Mouse (Mus musculus): ENCODE data around the gene Epo. TPM values are rescaled to one million over a fixed set of nuclear protein-coding genes. Genes with fewer than 3 reads are reported as not detected.

The Epo gene
- polyA plus RNA-seq, 1 experiment from 2014 or later = not detected

- Histone ChIP-seq H3K36me3 (ENCODE audit: control insufficient read depth, insufficient read depth, low read length) (peaks cover 2% of the 10 kb centered on the region; the same call in 1 of the 2 replicates), H3K4me3 (ENCODE audit: low read depth, low read length) (no peak overlapping the region), H3K9ac (ENCODE audit: low read length) (no peak overlapping the region), H3K9me3 (replicated peaks; ENCODE audit: control insufficient read depth, low read length) (no peaks in the 10 kb centered on the region), H3K27ac (ENCODE audit: low read depth, low read length) (no peak overlapping the region), H3K4me1 (ENCODE audit: control insufficient read depth, insufficient read depth, low read length) (no peaks in the 10 kb centered on the region), H3K27me3 (replicated peaks; ENCODE audit: control insufficient read depth, insufficient read depth, low read length) (no peaks in the 10 kb centered on the region), H3K4me2 (ENCODE audit: low read length) (no peak overlapping the region)
- WGBS = 85% methylated on average over 8 of the region's 8 CpGs
- no peak for DNase-seq (ENCODE audit: low spot score)
- no peak for ATAC-seq
Observed at GRCm38 (mm10) chr5:137568223-137568798, 35.3 kb upstream of the Epo start.

DNA sequence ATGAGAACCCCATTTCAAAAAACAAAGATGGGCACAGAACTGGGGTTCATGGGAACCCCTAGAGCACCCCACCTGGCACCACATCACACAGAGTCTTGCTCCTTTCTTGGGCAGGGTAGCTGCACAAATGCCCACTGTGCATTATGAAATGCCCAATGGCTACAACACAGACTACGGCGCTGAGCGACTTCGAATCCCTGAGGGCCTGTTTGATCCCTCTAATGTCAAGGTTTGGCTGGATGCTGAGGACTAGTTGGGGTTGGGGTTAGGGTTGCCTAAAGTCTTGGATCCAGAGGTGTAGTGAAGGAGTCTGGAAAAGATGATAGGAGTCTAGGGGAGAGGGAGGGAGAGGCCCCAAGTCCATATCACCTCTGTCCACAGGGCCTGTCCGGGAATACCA, 33.4 kb upstream of the Epo start:
- no peaks in the 10 kb centered on the region for H3K9me3 ChIP-seq (replicated peaks; ENCODE audit: control insufficient read depth, low read length)
- no peak overlapping the region for H3K4me3 ChIP-seq (ENCODE audit: low read depth, low read length)
- no peaks in the 10 kb centered on the region for H3K27me3 ChIP-seq (replicated peaks; ENCODE audit: control insufficient read depth, insufficient read depth, low read length)
- no peak overlapping the region for H3K27ac ChIP-seq (ENCODE audit: low read depth, low read length)
- no peak overlapping the region for H3K4me2 ChIP-seq (ENCODE audit: low read length)
- no peak overlapping the region for H3K9ac ChIP-seq (ENCODE audit: low read length)
- peaks cover 2% of the 10 kb centered on the region; the same call in 1 of the 2 replicates for H3K36me3 ChIP-seq (ENCODE audit: control insufficient read depth, insufficient read depth, low read length)
- no peak for ATAC-seq
- no peaks in the 10 kb centered on the region for H3K4me1 ChIP-seq (ENCODE audit: control insufficient read depth, insufficient read depth, low read length)
- no peak for DNase-seq (ENCODE audit: low spot score)
- WGBS = 95% methylated on average over 5 of the region's 5 CpGs

- Histone ChIP-seq H3K36me3 (ENCODE audit: control insufficient read depth, insufficient read depth, low read length) (peaks cover 2% of the 10 kb centered on the region; the same call in 1 of the 2 replicates), H3K4me2 (ENCODE audit: low read length) (no peak overlapping the region), H3K27ac (ENCODE audit: low read depth, low read length) (no peak overlapping the region), H3K4me3 (ENCODE audit: low read depth, low read length) (no peak overlapping the region), H3K27me3 (replicated peaks; ENCODE audit: control insufficient read depth, insufficient read depth, low read length) (no peaks in the 10 kb centered on the region), H3K9ac (ENCODE audit: low read length) (no peak overlapping the region), H3K9me3 (replicated peaks; ENCODE audit: control insufficient read depth, low read length) (no peaks in the 10 kb centered on the region), H3K4me1 (ENCODE audit: control insufficient read depth, insufficient read depth, low read length) (no peaks in the 10 kb centered on the region)
- 82% methylated on average over 6 of the region's 6 CpGs for WGBS
- no peak for ATAC-seq
- no peak for DNase-seq (ENCODE audit: low spot score)
Observed at GRCm38 (mm10) chr5:137565744-137566143, 32.7 kb upstream of the Epo start.

DNA sequence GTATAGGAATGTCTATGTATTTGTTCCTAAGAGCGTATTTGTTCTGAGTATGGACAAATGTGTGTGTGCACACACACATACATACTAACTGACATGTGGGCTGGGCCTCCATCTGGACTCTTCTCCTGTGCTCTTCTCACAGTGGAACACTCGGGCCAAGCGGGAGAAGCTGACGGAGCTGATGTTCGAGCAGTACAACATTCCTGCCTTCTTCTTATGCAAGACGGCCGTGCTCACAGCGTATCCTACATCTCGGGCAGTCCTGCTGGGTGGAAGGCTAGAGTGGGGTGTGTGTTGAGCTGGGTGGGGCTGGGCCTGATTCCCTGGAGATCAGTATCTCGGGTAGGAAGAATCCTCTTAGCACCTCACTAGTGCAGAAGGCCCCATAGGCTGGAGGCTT, 29.9 kb upstream of the Epo start:
- DNase-seq (ENCODE audit: low spot score) (no peak), ATAC-seq (no peak)
- Histone ChIP-seq H3K4me3 (ENCODE audit: low read depth, low read length) (no peak overlapping the region), H3K27me3 (replicated peaks; ENCODE audit: control insufficient read depth, insufficient read depth, low read length) (no peaks in the 10 kb centered on the region), H3K27ac (ENCODE audit: low read depth, low read length) (no peak overlapping the region), H3K36me3 (ENCODE audit: control insufficient read depth, insufficient read depth, low read length) (peaks cover 2% of the 10 kb centered on the region; the same call in 1 of the 2 replicates), H3K4me2 (ENCODE audit: low read length) (no peak overlapping the region), H3K9me3 (replicated peaks; ENCODE audit: control insufficient read depth, low read length) (no peaks in the 10 kb centered on the region), H3K4me1 (ENCODE audit: control insufficient read depth, insufficient read depth, low read length) (no peaks in the 10 kb centered on the region), H3K9ac (ENCODE audit: low read length) (no peak overlapping the region)
- 79% methylated on average over 10 of the region's 10 CpGs for WGBS

DNA sequence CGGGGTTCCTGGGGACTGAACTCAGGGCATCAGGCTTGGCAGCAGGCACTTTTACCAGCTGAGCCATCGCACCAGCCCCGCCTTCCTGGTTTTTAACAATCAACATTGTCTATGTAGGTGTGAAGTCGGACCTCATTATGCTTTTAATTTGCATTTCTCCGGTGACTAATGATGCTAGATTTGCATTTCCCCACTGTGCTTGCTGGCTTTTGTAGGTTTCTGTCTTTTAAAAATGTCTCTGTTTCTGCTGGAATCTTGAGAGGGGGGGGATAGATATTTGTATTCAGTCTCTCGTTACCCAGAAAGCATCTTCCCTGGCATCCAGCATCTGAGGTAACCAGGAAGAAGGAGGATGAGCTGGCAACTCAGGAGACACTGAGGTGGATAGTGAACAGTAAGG, 28.5 kb upstream of the Epo start:
- no peaks in the 10 kb centered on the region for H3K4me1 ChIP-seq (ENCODE audit: control insufficient read depth, insufficient read depth, low read length)
- H3K4me3 ChIP-seq (ENCODE audit: low read depth, low read length) = no peak overlapping the region
- no peak overlapping the region for H3K9ac ChIP-seq (ENCODE audit: low read length)
- no peak overlapping the region for H3K4me2 ChIP-seq (ENCODE audit: low read length)
- ATAC-seq (no peak), DNase-seq (ENCODE audit: low spot score) (peak; percentile 25)
- no peak overlapping the region for H3K27ac ChIP-seq (ENCODE audit: low read depth, low read length)
- no peaks in the 10 kb centered on the region for H3K27me3 ChIP-seq (replicated peaks; ENCODE audit: control insufficient read depth, insufficient read depth, low read length)
- no peaks in the 10 kb centered on the region for H3K9me3 ChIP-seq (replicated peaks; ENCODE audit: control insufficient read depth, low read length)
- H3K36me3 ChIP-seq (ENCODE audit: control insufficient read depth, insufficient read depth, low read length) = peaks cover 2% of the 10 kb centered on the region; the same call in 1 of the 2 replicates
- 23% methylated on average over 6 of the region's 6 CpGs for WGBS

GRCm38 (mm10) chr5:137553898-137554297, 20.9 kb upstream of the Epo start:
- WGBS = 48% methylated on average over 11 of the region's 11 CpGs
- Histone ChIP-seq H3K27ac (ENCODE audit: low read depth, low read length) (0 out of 2 replicates have a peak overlapping the region, but pooled peaks have one; percentile 54), H3K9me3 (replicated peaks; ENCODE audit: control insufficient read depth, low read length) (no peaks in the 10 kb centered on the region), H3K36me3 (ENCODE audit: control insufficient read depth, insufficient read depth, low read length) (no peaks in the 10 kb centered on the region), H3K4me3 (ENCODE audit: low read depth, low read length) (peak overlapping the region; percentile 55), H3K4me1 (ENCODE audit: control insufficient read depth, insufficient read depth, low read length) (peaks cover 7% of the 10 kb centered on the region; the same call in 1 of the 2 replicates), H3K27me3 (replicated peaks; ENCODE audit: control insufficient read depth, insufficient read depth, low read length) (no peaks in the 10 kb centered on the region), H3K4me2 (ENCODE audit: low read length) (peak overlapping the region; percentile 62), H3K9ac (ENCODE audit: low read length) (peak overlapping the region; percentile 69)
- ATAC-seq = 0 out of 2 replicates have a peak, but pooled peaks have one; percentile 21
- DNase-seq (ENCODE audit: low spot score) = no peak

GRCm38 (mm10) chr5:137553411-137553837, 20.4 kb upstream of the Epo start, which contains the start of gene Actl6b:
Gene Actl6b (plus strand): TSS chr5:137553517.
- DNase-seq (ENCODE audit: low spot score) (peak; percentile 95), ATAC-seq (peak; percentile 98)
- Histone ChIP-seq H3K4me1 (ENCODE audit: control insufficient read depth, insufficient read depth, low read length) (peaks cover 7% of the 10 kb centered on the region; the same call in 1 of the 2 replicates), H3K27ac (ENCODE audit: low read depth, low read length) (peak within 1 kb of the TSS; percentile 54; the same call in 1 of the 2 replicates), H3K4me3 (ENCODE audit: low read depth, low read length) (peak within 1 kb of the TSS; percentile 55), H3K4me2 (ENCODE audit: low read length) (peak within 1 kb of the TSS; percentile 62), H3K36me3 (ENCODE audit: control insufficient read depth, insufficient read depth, low read length) (no peaks in the 10 kb centered on the region), H3K9me3 (replicated peaks; ENCODE audit: control insufficient read depth, low read length) (no peaks in the 10 kb centered on the region), H3K27me3 (replicated peaks; ENCODE audit: control insufficient read depth, insufficient read depth, low read length) (no peaks in the 10 kb centered on the region), H3K9ac (ENCODE audit: low read length) (peak within 1 kb of the TSS; percentile 69)
- under 1% methylated on average over 37 of the region's 37 CpGs for WGBS

DNA sequence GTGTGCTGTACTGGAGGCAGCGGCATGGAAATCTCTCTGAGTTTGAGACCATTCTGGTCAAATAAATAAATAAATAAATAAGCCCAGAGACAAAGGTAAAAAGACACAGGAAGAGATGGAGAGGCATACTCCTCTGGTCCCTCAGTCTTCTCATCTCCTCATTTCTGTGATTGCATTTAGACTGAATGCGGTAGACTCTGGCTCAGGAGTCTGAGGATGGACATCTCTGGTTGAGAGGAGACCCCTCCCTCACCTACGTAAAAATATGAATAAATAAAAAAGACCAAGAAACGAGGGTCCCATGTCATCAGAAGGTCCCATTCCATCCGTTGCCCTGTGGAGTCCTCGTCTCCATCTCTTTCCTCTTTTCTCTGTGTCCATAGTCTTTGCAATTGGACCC, 20.0 kb upstream of the Epo start:
- Histone ChIP-seq H3K4me3 (ENCODE audit: low read depth, low read length) (peak overlapping the region; percentile 55), H3K27ac (ENCODE audit: low read depth, low read length) (peak overlapping the region; percentile 54; the same call in 1 of the 2 replicates), H3K36me3 (ENCODE audit: control insufficient read depth, insufficient read depth, low read length) (no peaks in the 10 kb centered on the region), H3K27me3 (replicated peaks; ENCODE audit: control insufficient read depth, insufficient read depth, low read length) (no peaks in the 10 kb centered on the region), H3K4me2 (ENCODE audit: low read length) (peak overlapping the region; percentile 62), H3K9ac (ENCODE audit: low read length) (peak overlapping the region; percentile 69), H3K9me3 (replicated peaks; ENCODE audit: control insufficient read depth, low read length) (no peaks in the 10 kb centered on the region), H3K4me1 (ENCODE audit: control insufficient read depth, insufficient read depth, low read length) (peaks cover 7% of the 10 kb centered on the region; the same call in 1 of the 2 replicates)
- ATAC-seq = peak; percentile 42
- no peak for DNase-seq (ENCODE audit: low spot score)
- 23% methylated on average over 6 of the region's 6 CpGs for WGBS

DNA sequence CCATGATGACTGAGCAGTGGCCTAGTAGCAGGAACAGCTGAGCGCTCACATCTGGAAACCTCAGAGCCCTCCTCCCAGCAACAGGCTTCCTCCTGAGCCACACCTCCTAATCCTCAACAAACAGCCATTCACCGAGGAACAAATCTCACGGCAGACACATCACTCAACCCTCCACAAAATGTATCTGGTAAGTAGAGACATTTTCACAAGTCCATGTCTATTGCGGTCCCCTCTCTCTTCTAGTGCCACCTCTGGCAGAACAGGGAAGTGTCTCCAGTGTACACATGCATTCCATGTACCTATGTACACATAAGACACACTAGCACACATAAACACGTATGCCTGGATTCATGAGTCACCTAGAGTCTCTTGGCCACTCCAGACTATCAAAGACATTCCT, 18.1 kb upstream of the Epo start:
- no peak overlapping the region for H3K27ac ChIP-seq (ENCODE audit: low read depth, low read length)
- H3K4me1 ChIP-seq (ENCODE audit: control insufficient read depth, insufficient read depth, low read length) = peaks cover 7% of the 10 kb centered on the region; the same call in 1 of the 2 replicates
- no peak for ATAC-seq
- H3K9me3 ChIP-seq (replicated peaks; ENCODE audit: control insufficient read depth, low read length) = no peaks in the 10 kb centered on the region
- H3K4me2 ChIP-seq (ENCODE audit: low read length) = no peak overlapping the region
- 72% methylated on average over 5 of the region's 5 CpGs for WGBS
- no peaks in the 10 kb centered on the region for H3K27me3 ChIP-seq (replicated peaks; ENCODE audit: control insufficient read depth, insufficient read depth, low read length)
- DNase-seq (ENCODE audit: low spot score) = no peak
- H3K4me3 ChIP-seq (ENCODE audit: low read depth, low read length) = no peak overlapping the region
- no peaks in the 10 kb centered on the region for H3K36me3 ChIP-seq (ENCODE audit: control insufficient read depth, insufficient read depth, low read length)
- no peak overlapping the region for H3K9ac ChIP-seq (ENCODE audit: low read length)
